Mouse (Mus musculus): ENCODE measurements around the gene Zfyve27.

GRCm38 (mm10) chr19:42230288-42230568 lies 66.5 kb downstream of the Zfyve27 start:
- TF ChIP-seq CTCF (IDR thresholded peaks at IDR 0.05; ENCODE audit: low read depth, low read length) = no peak
- no peak for TF ChIP-seq POLR2A (IDR thresholded peaks at IDR 0.05; ENCODE audit: borderline replicate concordance, low read depth, low read length)
